Mouse (Mus musculus): ENCODE results near the gene Itm2b.

Itm2b gene

DNA sequence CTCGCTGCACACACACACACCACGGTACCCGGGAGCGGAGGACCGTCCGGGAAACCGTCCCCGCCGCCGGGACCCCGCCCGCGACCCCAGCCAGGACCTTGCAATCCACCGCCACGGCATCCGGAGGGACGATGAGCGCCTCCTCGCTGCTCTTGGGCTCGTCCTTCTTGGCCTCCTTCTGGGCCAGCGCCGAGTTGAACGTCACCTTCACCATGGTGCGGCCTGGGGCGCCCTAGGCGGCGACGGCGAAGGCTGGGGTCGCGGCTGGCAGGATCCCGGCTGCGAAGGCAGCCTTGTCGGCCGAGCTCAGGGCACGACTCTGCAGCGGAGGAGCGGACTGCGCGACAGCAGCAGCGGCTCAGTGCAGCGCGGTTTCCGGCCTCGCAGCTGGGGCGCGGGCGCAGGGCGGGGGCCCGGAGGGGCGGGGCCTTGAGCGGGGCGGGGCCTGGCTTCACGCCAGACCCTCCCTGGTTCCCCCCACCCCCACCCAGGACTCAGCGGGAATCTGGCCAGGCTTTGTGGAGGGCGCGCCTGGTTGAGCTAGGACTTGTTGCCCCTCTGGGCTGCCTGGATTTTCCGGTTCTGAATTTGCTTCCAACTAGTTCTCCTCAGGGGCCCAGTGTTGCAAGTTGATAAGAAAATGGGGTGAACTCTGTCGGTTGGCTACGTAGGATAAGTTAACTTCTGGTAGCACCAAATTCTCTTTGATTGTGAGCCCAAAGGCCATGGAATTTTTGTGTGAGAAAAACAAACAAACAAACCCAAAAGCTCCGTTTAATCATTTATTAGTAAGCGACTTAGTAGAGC lies at the start of gene Itm2b:
Gene Itm2b (minus strand): TSS at position 377 of the 807 bp plus-strand sequence.
- DNase-seq = peak; percentile 92

DNA sequence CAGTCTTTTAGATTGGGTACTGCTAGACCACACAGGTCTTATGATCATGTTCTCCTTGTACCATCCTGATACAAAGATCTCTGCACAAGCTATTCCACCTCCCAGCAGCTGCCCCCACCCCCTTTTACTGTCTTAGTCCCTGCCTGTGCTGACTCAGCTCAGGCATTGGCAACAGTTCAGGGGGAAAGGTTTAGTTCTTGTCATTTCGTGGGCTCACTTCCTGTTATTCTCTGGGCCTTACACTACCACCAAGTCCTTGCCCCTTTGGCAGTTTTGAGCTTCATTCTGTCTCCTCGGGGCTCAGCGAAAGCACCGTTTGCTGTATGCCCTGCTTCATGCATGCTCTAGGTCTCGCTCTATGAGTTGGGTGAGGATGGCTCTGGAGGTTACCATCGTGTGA lies 48.4 kb upstream of the Itm2b start:
- DNase-seq = no peak

DNA sequence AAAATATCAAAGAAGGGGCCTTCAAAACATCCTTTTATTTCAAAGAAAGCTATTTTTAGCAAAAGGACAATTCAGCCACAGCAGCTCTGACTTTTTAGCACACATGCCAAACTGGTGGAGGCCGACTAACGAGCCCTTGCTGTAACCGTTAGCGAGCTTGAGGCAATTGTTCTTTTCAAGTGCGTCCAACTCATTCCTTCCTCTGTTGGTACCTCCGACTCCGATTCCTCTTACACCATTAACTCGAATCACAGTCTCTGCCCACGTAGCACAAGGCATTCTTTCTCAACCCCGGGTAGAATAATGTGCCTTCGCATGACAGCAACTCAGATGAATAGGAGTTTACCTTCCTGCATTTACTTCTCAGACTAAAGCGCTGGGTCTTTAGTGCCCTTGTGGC lies 45.5 kb upstream of the Itm2b start:
- peak; percentile 31 for DNase-seq

DNA sequence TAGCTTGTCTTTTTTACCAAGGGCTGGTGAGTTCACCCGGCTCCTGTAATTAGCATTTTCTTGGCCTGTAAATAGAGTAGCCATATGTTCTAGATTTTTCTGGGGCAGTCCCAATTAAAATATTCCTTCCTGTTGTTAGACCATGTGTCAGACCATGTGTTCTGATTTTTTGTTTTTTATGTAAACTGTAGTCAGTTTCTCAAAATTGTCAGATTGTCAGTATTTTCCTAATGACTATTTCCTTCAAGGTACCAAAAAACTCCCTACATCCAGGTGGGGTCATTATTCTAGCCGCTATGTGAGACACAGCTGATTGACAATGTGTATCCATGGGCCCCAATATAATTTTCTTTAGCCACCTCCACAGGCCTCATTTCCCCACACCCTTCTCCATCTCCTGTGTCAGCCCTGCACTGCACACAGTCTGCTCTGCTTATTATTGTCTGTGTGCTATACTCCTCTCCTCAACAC lies 40.5 kb upstream of the Itm2b start:
- DNase-seq = no peak

DNA sequence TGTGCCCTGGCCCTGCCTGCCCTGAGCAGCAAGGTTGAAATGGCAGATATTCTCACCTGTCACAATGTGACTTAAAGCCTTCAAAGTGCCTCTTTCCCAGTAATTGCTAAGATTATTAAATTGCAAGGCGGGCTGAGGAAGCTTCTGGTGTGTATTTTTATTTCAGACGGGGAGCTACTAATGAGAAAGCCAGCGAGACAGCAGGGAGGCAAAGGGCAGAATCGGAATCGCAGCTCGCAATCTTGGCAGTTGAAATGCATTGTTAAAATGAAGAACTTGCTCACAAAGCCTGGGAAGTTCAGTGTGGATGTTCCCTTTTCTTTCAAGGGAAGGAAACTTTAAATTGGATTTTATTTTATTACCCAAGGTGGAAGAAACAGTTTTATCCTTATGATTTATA lies 39.9 kb upstream of the Itm2b start:
- DNase-seq = no peak

DNA sequence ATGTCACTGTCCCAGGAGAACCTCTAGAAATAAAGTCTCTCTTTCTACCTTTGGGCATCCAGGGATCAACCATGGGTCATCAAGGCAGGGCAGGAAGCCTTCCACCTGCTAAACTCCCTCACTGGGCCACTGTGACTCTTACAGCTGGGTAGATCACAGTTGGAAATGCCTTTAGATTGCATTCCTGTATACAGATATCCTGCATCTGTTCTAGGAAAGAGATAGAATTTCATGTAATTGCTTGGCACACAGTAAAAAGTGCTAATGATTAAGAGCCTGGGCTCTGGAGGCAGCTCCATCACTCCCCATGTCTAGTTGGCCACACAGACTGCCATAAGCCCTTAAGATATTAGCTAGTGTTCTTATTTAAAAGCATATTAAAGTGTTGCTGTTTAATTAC lies 38.5 kb upstream of the Itm2b start:
- no peak for DNase-seq

DNA sequence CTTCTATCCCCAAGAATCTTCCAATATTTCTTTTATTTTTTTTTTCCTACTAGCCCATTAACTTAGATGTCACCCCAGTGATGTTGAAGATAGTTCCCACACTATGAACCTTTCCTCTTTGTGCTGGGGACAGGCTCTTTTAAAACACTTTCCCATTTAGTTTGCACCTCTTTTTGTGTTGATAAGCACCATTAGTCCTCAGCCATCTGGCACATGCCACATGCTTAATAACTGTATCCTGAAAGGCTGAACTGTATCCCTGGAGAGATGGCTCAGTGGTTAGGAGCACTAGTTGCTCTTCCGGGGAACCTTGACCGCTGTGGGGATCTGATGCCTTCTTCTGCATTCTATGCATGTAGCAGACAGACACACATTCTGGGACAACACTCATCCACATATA lies 37.5 kb upstream of the Itm2b start:
- no peak for DNase-seq

DNA sequence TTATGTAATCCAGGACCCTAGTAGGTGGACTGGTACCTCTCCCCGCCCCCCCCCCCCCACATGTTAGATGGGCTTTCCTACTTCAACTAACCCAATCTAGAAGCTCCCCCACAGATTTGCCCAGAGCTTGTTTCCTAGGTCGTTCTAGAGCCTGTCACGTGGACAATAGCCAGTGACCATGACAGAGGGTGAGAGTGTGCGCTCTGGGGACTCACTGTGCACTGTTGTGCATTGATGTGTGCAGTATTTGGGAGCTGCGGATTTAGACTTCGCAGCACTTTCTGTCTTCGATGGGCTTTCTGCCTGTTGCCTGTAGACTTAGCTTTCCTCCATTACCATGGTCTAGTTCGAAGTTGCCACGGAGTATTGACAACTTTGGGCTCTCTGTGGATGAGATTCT lies 36.5 kb upstream of the Itm2b start:
- DNase-seq = no peak

DNA sequence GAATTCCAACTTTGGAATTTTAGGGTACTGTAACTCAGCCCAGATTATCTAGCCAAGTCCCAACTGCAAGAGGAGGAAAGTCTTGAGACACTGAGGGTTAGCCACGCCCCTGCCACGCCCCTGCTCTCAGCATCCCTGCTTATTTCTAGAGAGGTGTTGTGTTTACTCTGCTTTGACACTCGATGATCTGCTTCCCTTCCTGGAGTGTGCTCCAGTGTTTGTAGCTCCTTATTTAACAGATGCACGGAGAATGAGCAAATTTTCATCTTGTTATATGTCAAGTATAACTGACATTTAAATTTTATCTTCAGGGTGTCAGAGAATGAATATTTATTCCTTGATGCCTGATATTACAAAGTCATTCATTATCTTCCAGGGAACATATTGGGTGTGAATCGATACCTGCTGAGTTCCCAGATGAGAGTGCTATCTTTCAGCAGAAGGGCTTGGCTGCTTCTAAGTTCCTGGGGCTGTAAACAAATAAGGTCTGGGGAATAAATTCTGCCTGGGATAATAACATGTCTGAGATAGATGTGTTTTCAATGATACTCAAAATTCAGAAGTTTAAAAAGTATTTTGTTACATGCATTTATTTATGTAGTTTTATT lies 35.2 kb upstream of the Itm2b start:
- DNase-seq = no peak

DNA sequence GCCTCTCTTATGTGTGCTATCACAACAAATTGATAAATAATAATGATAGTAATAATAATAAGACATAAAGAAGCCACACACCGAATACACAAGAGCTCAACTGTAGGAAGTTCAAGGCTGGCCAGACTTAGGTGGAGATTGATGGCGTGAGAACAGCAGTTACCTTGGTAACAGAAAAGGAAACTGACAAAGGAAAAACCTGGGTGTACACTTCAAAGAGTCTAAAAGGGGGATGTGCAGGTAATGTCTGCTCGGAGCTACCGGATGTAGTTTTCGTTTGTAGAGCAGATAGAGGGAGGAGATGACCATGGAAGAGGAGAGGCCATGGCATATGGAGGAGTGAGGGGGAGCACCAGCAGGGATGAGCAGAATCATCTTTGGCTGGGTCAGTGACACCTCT lies 31.4 kb upstream of the Itm2b start:
- no peak for DNase-seq

DNA sequence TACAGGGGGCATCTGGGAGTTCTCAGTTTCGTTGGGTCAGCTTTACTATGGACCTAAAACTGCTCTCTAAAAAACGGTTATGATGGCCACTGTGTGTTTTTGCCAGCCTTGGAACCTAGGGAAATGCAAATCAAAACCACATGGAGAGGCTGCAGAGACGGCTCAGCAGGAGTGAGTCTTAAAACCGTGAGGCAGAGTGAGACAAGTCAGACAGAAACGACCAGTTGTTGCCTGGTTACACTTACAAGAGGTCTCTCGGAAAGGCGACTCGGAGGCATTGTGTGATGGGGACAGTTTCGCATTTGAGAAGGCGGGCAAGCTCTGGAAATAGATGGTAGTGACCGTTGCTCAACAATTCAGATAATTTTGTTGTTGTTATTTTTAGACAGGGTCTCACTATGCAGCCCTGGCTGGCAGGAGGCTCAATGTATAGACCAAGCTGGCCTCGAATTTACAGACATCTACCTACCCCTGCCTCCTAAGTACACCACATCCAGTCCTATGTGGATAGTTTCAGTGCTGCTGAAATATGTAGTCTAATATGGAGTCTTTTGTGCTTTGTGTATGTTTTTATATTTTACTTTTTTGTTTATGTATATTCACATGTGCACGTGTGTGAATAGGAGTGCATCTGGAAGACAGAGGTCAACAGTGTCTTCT lies 30.4 kb upstream of the Itm2b start:
- peak; percentile 9 for DNase-seq

DNA sequence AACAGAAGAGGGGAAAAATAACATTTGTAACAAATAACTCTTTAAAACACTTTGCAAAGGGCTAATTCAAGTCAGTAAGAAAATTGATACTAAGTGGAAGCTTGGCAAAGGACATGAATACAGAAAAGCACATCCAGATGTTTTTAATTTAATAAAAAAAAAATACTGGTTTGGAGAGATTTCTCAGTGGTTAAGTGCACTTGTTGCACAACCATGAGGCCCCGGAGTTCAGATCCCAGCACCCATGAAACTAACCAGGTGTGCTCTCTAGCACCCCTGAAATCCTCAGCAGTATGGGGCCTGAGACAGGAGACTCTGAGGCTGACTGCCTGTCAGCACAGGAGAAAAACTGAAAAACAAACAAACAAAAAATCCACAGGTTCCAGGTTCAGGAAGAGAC lies 26.6 kb upstream of the Itm2b start:
- DNase-seq = no peak

DNA sequence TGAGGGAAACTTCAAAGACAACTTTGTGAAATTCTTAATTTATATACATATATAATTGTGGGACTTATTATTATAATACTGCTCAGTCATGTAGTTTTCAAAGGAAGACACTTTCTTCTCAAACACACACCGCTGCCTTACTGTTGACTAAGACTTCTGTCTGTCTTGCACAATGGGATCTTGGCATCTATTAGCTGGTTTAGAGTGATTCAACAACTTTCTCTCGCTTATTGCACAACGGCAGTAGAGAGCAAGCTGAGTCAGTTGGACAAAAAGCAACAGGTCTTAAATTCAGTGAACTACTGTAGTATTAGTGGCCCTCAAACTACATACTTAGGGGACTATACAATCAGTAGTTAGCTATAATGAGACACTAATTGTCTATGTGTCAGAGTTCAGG lies 25.0 kb upstream of the Itm2b start:
- DNase-seq = no peak

DNA sequence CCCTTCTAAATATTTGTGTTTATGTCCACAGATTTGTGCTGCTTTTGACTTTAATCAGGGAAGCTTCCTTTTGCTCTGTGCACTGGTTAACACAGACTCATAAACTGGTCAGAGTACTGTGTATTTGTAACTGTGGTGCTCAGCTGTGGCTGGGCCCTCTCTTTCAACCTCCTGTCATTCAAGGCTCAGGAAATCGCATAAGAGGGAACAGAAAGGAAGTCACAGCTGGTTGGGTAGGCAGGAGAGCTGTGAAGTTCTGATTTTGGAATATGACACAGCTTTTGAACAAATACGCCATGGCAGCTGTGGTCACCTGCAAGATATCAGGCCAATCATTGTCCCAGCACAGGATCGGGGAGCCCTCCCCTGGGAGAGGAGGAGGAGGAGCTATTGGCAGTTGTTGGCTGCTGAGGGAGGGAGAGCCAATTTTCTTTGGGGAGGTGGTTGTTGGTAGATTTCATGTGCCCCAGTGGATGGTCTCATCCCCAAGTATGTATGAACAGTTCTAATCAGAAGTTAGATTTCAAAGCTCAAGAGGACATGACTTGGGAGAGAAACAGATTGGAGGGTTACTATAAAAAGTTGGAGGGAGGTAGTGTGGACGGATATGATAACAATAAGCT lies 23.2 kb upstream of the Itm2b start:
- no peak for DNase-seq

DNA sequence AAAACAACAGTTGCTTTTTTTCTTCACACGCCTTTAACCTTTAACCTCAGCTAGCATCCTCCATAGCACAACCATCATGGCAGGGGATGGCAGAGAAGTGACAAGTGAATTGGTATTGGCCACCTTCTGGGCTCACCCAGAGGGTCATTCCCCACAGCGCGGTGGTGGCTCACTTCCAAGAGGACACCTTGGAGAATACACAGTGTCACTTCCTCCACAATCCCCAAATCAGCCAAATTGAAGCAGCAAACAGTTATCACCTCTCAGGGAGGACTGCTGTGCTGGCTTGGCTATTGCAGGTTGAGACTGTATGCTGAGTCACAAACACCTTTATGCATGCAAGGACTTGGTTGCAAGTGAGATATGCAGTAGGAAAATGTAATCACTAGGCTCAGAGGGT lies 18.9 kb upstream of the Itm2b start:
- no peak for DNase-seq

DNA sequence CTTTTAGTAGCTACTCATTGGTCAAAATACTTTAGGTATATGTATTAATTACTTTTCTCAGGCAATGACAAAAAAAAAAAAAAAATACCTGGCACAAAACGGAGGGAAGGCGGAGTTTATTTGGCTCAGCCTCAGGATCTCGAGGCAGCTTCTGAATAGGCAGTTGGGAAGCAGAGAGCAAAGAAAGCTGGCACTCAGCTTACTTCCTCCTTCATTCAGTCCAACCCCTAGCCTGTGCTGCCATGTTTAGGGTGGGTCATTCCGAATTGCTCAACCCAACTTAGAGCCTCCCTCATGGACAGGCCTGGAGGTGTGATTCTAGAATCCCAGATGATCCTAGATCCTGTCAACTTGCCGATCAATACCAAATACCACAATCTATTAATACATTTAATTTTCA lies 18.3 kb upstream of the Itm2b start:
- no peak for DNase-seq

DNA sequence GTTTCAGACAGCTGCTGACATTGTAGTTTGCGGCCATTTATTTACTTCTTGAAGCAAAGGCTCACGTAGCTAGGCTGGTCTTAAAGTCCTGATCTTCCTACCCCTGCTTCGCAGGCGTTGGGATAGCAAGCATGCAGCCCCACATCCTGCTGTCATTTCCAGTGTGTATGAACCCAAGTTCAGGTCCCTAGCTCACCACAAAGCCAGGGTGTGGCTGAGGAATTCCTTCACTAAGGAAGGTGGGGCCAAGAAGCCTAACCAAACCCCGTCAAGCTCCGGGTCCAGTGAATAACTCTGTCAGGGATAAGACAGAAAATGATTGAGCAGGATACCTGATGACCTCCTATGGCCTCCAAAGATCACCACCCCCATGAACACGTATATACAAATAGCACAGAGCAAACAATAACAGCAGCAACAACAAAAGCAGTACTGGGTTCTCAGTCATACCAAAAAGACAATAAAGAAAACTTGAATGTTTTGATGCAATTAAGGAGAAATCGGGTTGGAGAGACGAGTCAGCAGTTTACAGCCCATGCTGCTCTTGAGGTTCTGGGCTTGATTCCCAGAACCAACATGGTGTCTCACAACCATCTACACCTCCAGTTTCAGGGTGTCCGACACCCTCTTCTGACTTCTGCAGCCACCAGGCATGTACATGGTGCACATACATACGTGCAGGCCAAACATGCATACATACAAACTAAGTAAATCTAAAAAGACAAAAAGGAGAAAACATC lies 17.4 kb upstream of the Itm2b start:
- no peak for DNase-seq

DNA sequence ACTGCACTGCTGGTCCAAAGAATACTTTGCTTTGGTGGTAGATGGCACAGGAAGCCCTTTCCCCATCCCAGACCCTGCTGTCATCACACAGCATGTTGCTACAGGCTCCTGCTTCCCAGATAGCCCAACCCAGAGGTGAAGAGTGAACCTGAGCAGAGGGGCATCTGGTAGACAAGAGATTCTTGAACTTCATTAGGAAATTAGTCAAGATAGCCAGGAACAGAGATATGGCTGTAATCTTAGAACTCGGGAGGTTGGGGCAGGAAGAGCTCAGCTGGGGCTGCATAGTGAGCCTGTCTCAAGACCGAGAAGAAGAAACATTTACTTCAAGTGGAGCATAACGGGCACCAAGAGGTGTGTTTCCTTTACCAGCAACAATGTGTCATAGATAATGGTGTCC lies 16.3 kb upstream of the Itm2b start:
- no peak for DNase-seq

DNA sequence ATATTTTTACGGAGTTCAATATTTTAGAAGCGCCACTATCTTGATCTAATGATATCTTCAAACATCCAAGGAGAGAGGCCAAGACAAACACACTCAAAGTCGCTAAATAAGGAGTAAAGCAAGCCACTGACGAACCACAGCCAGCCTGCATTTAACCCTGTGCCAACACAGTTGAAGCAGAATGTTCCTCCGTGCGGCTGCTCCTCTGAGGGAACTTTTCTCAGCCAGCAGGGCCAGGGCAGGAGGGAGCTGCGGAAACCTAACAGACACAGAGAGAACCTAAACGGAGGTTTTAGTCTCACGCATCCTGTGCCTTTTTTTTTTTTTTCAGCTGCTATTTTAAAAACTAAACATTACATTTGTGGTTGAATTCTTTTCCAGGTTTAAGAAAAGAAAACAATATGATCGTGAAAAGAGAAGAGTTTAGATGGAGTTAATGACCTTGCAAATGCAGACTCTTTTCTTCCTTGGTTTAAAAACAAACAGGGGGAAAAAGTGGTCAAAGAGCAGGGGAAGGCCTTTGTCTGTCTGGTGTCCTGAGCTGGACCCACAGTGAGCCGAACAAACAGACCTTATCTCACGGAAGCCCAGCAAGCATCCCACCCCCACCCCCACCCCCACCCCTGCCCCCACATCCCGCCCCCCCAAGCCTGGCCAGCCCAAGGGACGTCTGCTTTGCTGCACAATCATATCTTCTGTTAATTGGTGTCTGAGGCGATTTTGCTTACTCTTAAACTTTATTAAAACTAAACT lies 15.0 kb upstream of the Itm2b start:
- DNase-seq = no peak

DNA sequence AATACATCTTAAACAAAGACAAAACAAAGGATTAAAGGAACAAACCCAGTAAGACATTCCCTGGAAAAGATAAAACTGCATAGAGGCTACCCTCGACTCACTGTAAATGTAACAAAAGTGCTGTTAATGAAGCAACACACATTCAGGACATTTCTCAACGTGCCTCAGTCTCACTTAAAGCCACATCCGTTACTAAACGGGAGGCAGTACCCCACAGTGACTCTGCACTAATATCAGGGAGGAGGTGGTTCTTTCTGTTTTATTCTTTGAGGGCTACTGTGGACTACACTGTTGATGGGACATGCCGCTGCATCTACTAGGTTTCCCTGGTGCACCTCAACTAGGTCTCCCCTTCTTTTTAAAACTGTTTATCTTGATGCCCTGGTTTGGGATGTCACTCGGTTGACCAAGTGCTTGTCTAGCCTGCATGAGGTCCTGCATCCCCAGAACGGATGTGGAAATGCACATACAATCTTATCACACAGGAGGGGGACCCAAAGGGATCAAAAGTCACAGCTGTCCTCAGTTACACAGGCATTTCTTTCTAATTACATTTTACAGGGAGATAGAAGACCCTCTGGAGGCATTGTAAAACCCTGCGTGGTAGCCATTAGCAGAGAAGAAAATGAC lies 13.4 kb upstream of the Itm2b start:
- DNase-seq = no peak

DNA sequence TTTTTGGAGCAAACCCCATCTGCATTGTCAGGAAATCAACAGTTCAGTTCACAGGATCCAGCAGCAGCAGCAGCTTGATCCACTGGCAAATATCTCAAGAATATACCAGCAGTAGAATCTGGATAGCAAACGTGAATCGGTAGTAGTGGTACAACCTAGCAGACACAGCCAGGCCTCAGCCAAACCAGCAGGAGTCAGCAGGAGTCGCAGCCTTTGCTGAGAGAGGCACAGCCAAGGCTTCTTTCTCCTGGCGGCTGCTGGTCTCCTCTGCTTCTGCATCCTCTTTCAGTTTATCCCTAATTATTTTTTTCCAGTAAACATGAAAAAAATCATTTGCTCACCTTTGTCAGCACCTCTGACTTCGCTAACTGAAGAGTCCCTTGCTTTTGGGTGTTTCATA lies 10.7 kb upstream of the Itm2b start:
- DNase-seq = no peak

Data from retina, postnatal 1 day (tissue).